Mouse (Mus musculus): Measurements from ENCODE around the gene Nceh1.

- TF ChIP-seq CTCF (IDR thresholded peaks at IDR 0.05; ENCODE audit: control insufficient read depth, insufficient read depth, insufficient replicate concordance, low read depth, low read length) = no peak
- TF ChIP-seq POLR2A (IDR thresholded peaks at IDR 0.05; ENCODE audit: control insufficient read depth, low read depth, low read length) = no peak
Observed at GRCm38 (mm10) chr3:27302339-27303022, 119.7 kb downstream of the Nceh1 start.

Data from testis, adult 2 months (tissue).